Mouse (Mus musculus) lung, postnatal 36 days (tissue): ENCODE measurements around the gene Crp.

Experiments
- DNase-seq: peaks from one replicate; pipeline ENCODE4 v3.0.0; 2022; ENCODE audit warnings: mixed read lengths

The Crp gene

GRCm38 (mm10) chr1:172697844-172698243, at the start of gene Crp:
Gene Crp, plus strand, starts transcription at chr1:172698055.
- no peak for DNase-seq

DNA sequence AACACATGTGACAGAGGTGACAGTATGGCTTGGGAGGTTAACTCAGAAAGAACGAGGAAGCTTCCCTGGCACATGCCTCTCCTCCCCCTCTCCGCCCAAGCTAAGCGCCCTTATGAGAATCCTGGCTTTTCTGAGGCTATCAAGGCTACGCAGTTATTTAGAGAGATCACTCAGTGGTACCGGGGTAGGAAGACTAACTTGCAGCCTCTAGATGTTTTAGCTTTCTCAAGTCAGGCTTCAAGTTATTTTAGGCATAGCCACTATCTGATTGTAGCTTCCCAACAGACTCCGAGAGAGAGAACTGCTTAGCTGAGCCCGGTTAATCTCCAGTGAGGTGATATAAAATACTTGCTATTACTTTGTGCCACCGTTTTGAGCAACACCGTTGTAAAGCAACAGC, 48.5 kb upstream of the Crp start:
- no peak for DNase-seq

- peak; percentile 66 for DNase-seq
These were observed 47.2 kb upstream of the Crp start for GRCm38 (mm10) chr1:172650519-172651287.

- no peak for DNase-seq
These were observed 46.4 kb upstream of the Crp start for GRCm38 (mm10) chr1:172651288-172651987.

DNA sequence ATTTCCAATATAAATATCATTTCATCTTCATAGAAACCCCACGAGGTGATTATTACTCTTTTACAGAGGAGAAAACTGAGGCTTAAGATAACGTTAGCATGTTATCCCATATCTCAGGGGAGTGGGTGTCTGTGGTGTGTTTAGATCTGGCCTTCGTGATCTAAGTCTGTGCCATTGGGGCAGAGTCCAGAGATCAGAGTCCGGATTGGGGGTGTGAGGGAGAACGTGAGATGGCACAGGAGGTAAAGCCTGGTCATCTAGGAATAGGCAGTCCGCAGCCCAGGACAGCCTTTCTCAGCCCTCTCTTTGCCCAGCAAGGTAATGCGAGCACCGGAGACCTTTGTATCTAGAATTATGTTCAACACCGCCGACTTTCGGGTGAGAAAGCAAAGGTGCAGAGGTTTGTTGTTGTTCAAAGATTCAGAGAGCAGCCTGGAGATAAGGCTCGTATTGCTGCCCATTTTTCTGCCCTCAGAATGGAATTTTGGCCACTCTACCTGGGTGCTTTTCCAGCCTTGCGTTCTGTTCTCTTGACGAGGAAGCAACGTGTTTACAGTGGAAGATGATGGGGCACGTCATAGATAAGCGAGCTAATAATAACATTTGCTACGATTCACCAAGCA, 45.7 kb upstream of the Crp start:
- DNase-seq: peak; percentile 27

GRCm38 (mm10) chr1:172653900-172654299, 44.0 kb upstream of the Crp start:
- no peak for DNase-seq

GRCm38 (mm10) chr1:172657266-172657665, 40.6 kb upstream of the Crp start:
- DNase-seq: no peak

DNA sequence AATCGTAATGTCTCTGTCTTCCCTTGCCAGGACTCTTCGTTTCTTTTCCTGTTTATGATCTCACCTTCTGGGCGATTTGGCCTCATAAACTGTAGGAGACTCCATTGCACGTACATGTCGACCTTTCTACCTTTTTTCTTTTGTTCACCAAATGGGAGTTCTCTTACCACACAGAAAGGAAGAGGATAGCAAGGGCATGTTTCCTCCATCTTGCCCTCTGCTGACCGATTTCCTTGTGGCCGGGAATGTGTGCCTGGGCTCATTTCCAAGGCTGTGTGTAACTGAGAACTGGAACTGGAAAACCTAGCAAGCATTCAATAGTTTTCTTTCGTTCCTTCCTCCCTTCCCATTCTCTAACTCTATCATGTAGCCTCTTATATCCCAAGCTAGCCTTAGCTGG, 38.2 kb upstream of the Crp start:
- no peak for DNase-seq

GRCm38 (mm10) chr1:172665457-172665856, 32.4 kb upstream of the Crp start:
- no peak for DNase-seq

- DNase-seq: no peak
These were observed 30.3 kb upstream of the Crp start for GRCm38 (mm10) chr1:172667597-172667996.

- no peak for DNase-seq
These were observed 27.1 kb upstream of the Crp start for GRCm38 (mm10) chr1:172670716-172671115.

DNA sequence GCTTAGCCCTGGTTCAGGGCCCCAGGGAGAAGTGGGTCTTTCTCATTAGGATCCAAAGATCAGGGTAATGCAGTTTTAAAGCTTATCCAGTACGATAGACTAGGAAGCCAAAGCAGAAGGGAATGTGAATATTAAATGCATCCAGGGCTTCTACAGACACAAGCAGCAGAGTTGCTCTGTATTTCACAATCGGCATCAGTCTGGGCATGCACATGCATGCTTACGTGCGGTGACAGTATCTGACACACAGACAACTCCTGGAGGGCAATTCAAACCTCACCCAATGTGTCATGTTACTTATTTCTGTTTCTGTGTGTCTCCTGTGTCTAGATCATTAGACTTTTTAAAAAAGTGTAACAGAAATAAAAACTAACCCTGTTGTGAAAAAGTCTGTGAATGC, 17.1 kb upstream of the Crp start:
- no peak for DNase-seq

DNA sequence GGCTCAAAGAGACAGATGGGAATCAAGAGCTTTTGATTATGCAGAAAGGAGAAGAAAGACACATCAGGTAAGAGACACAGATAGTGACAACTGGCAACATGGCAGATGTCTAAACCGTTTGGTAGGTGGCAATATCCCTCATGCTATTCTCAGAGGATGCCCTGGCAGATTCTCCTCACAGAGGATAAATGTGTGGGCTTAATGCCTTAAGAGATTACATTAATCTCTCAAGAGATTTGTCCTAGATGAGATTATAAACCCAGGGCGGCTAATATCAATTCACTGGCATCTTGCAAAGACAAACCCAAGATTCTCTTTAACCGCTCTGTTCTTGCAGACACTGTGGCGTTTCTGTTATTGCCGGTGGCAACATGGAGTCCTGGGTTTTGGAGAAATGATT, 14.3 kb upstream of the Crp start:
- DNase-seq: no peak

GRCm38 (mm10) chr1:172683957-172684356, 13.9 kb upstream of the Crp start:
- peak; percentile 11 for DNase-seq

GRCm38 (mm10) chr1:172685178-172685577, 12.7 kb upstream of the Crp start:
- no peak for DNase-seq

- no peak for DNase-seq
These were observed 433 bp upstream of the Crp start for GRCm38 (mm10) chr1:172697422-172697821.

GRCm38 (mm10) chr1:172700814-172701213, 3.0 kb downstream of the Crp start:
- DNase-seq: no peak

- DNase-seq: no peak
These were observed 3.5 kb downstream of the Crp start for GRCm38 (mm10) chr1:172701381-172701780.

GRCm38 (mm10) chr1:172701901-172702300, 4.0 kb downstream of the Crp start:
- DNase-seq: no peak

GRCm38 (mm10) chr1:172704769-172705168, 6.9 kb downstream of the Crp start:
- DNase-seq: no peak

GRCm38 (mm10) chr1:172706243-172706642, 8.4 kb downstream of the Crp start:
- no peak for DNase-seq

- DNase-seq: no peak
These were observed 12.0 kb downstream of the Crp start for GRCm38 (mm10) chr1:172709788-172710350.

GRCm38 (mm10) chr1:172711396-172711795, 13.5 kb downstream of the Crp start:
- peak; percentile 58 for DNase-seq

GRCm38 (mm10) chr1:172711962-172712361, 14.1 kb downstream of the Crp start:
- DNase-seq: peak; percentile 36
